Mouse (Mus musculus) c-Kit-positive CD71-positive TER-119-positive erythroid progenitor cells, embryonic 14.5 days (primary cell): ENCODE measurements around the gene Hspa12a.
"Not testable (repeated sequence)": the region's sequence is repeated elsewhere in the genome, so short reads cannot be mapped to it uniquely, and the experiment has no call there.

Experiments
- DNase-seq: peaks from one replicate; pipeline ENCODE4 v3.0.0-alpha.2; 2013; ENCODE audit warnings: low spot score

Gene Hspa12a

GRCm38 (mm10) chr19:58910941-58911368 lies 32.5 kb downstream of the Hspa12a start:
- no peak for DNase-seq

DNA sequence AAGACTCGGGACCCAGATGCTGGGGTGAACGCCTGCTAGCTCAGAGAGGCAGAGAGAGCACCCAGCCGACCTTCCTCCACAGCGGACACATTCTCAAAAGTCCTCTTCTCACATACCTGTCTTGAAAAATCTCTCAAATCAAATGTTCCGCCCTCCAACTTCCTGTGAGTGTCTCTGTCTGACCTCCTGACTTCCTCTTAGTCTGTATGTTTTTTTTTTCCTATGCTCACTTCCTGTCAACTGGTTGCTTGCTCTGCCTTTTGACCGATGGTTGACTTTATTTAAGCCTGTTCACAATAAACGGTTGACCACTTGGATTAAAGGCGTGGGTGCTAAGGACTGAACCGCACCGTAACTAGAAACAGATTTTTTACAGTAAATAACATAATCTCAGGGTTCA lies 35.4 kb downstream of the Hspa12a start:
- DNase-seq, result no peak

DNA sequence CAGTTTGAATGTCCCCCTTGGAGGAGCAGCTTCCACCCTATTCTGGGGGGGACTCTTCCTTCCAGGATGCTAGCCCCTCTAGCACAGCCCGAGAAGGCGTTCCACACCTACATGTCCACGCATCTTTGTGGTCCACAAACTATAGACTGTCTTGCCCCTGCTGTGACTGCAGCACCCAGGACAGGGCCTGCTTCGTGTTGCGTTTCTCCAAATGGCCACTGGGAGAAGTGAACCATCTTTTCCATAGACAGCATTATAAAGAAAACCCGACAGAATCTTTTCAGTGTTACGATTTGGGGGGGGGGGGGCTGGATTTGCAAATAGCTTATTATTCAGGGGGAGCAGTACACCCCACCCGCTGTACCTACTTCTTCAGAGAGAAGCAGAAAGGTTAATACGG lies 36.8 kb downstream of the Hspa12a start:
- DNase-seq, result no peak

GRCm38 (mm10) chr19:58903899-58904327 lies 39.5 kb downstream of the Hspa12a start:
- DNase-seq, result peak; percentile 31

GRCm38 (mm10) chr19:58903079-58903898 lies 40.2 kb downstream of the Hspa12a start:
- DNase-seq, result no peak

DNA sequence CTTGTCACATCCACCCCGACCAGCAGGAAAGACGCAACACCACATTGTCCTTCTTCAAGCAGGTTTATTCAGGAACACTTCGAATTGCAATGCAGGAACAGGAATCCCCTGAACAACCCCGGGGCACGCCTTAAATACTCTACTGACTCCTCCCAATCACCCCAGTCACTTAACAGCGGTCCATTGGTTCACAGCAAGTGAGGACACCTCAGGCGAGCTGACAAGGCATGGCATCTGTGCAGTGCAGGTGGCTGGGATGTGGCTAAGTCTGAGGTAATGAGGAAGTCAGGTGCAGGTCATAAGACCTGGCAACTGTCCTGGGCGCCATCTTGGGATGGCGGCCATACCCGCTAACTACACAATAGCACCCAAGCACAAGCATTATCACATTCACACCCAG lies 43.0 kb downstream of the Hspa12a start:
- not testable (repeated sequence) for DNase-seq

DNA sequence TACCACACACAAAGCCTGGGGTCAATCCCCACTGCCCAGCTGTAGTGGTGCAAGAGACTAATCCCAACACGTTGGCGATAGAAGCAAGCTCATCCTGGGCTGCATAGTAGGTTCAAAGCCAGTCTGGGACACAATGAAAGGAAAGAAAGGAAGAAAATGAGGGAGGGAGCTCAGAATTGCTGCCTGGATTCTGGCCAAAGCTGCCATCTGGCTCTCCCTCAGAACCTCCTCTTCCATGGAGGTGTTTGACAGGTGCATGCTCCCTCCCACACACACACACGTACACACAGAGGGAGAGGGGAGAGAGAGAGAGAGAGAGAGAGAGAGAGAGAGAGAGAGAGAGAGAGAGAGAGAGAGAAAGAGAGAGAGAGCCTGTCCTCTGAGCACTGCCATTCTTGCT lies 47.2 kb downstream of the Hspa12a start:
- no peak for DNase-seq

DNA sequence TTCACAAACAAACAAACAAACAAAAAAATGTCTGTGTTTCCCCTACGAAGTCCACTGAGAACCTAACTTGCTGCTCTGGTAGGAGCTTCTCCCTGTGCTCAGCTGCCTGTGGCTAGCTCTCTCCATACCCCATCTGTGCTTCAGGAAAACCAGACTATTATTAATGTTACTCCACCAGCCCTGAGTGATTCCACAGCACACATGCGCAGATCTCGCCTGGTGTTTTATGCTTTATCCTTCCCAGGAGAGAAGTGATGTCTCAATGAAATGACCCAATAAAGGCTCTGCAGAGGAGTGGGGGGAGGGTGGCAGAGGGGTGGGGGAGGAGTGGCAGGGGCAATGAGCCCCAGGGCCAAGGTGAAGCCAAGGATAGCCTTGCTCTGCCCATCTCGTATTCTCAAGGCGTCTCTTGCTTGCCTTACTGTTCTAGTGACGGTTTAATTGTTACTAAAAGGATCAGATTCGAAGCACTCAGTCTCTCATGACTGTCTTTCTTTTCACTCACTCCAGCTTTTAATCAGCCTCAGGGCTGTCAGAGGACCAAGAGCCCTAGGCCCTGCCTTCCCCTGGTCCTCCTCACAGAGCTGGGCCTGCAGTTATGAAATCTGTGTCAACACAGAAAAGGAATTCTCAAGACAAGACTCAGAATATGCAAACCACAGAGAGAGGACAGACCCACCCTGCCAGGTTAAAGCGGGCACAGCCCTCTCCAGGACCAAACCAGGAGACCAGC lies 54.0 kb downstream of the Hspa12a start:
- DNase-seq, result no peak

- DNase-seq, result no peak
Measured at GRCm38 (mm10) chr19:58886467-58886866, 57.0 kb downstream of the Hspa12a start.

GRCm38 (mm10) chr19:58883451-58883850 lies 60.0 kb downstream of the Hspa12a start:
- no peak for DNase-seq

GRCm38 (mm10) chr19:58882336-58882735 lies 61.1 kb downstream of the Hspa12a start:
- DNase-seq, result no peak

- no peak for DNase-seq
Measured at GRCm38 (mm10) chr19:58879330-58879957, 64.0 kb downstream of the Hspa12a start.

DNA sequence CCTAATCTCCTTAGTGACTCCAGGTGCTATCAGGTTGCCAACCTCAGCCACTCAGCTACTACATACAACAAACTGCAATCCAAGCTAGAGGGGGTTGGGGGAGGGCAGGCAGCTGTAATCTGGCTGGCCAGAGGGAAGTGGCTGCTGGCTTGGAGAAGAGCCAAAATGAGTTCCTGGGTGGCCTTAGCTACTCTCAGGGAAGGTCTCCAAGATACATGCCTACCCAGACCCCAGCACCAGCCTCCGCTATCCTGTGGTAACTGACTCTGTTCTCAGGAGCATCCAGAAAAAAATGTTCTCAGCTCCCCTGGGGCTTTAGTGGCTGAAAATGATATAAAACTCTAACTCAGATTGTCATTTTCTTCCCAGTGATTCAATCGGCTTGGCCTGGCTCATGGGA lies 64.9 kb downstream of the Hspa12a start:
- no peak for DNase-seq

- DNase-seq, result no peak
Measured at GRCm38 (mm10) chr19:58873536-58873935, 69.9 kb downstream of the Hspa12a start.

GRCm38 (mm10) chr19:58872381-58873259 lies 70.8 kb downstream of the Hspa12a start:
- DNase-seq, result no peak

- no peak for DNase-seq
Measured at GRCm38 (mm10) chr19:58871878-58872277, 71.6 kb downstream of the Hspa12a start.

DNA sequence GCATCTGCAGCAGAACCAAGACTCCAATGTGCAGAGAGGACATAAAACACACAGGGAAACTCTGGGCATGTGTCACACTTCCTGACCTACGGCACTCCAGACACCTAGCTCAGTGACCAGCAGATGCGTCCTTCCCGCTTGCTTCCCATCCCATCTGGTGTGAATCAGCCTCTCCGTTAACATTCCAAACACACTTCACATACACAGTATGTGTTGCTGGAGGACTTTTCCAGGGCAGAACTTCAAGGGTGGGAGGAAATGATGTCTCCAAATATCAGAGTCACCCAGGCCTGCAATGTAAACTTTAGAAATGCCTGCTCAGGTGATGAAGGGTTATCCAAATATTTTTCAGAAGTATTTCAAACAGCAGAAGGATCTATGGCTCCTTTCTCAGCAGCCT lies 76.8 kb downstream of the Hspa12a start:
- no peak for DNase-seq

DNA sequence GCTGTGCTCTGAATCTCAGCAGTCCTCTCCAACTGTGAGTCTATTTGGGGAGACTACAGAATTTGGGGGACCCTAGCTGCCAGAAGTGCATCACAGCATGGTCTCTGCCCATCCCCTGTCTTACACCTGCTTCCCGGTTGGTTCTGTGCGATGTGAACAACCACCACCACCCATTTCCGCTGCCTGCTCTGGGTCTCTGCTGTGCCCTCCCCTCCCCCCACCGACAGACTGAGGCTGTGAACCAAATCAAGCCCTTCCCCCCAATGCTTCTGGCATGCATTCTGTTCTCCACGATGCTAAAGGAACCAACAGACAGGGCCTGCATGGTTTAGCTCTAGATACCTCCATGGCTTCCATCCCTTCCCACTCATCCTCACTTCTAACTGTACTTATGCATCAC lies 78.2 kb downstream of the Hspa12a start:
- no peak for DNase-seq

- no peak for DNase-seq
Measured at GRCm38 (mm10) chr19:58864006-58864573, 79.4 kb downstream of the Hspa12a start.

DNA sequence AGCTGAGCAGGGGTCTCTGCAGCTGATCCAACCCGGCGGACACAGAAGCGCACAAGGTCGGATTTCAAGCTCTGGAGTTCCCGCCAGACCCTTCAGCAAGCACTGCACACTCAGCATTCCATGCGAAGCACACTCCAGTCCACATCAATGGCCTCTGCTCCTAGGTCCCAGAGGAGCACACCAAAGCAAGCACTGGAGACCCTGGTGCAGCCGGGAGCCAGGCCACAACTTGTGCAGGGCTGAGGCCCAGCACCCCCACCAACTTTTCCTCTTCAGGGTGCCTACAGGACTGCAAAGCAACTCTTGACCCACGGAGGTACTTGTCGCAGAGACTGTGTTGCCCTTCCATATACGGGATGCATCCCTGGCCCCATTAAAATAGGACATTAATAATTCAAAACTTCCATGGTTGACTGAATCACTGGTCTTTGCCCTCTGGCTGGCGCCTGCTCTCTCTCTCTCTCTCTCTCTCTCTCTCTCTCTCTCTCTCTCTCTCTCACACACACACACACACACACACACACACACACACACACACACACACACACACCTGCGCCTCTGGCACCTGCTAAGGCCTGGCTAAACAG lies 82.2 kb downstream of the Hspa12a start:
- DNase-seq, result no peak
